Comparison of ENCODE assay signal across 9 mouse cellular contexts in the genomic region with DNA sequence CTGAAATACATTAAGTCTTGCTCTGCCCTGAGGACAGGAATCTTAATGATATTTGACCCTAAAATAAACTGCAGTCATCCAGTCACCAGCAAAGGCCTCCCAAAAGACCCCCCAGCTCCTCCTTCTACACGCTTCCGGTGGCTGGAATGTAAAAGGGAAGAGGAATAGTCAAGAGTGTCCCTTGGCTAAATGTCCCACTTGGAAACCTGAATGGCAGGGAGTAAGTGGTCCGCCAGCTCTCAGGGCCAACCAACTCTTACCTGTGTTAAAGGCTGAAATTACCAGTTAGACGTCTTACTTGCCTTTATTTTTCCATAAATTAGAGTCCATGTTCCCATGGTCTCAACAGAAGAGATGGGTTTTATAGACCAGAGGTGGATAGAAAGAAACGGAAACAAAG. TPM values are rescaled to one million over a fixed set of nuclear protein-coding genes. Genes with fewer than 3 reads are reported as not detected.
DNase-seq lines count a peak whose midpoint lies in the region; ATAC-seq lines count a peak whose summit lies in the region.
"Had no signal": no experiment of that assay in that cellular context is flagged by ENCODE, and none has a peak within 500 bp of the region (broad histone marks: within the 10 kb centered on the region; RNA-seq: fewer than 3 reads in every experiment).

No protein-coding gene starts in this region.

- no peaks in the 10 kb centered on the region for H3K36me3 ChIP-seq in liver, embryonic 11.5 days (ENCODE audit: control insufficient read depth, insufficient read depth, low read length)
- no peaks in the 10 kb centered on the region for H3K36me3 ChIP-seq in forebrain, embryonic 13.5 days (ENCODE audit: poor library complexity, severe bottlenecking)
- H3K36me3 ChIP-seq in limb, embryonic 13.5 days: no peaks in the 10 kb centered on the region
- H3K36me3 ChIP-seq in neural tube, embryonic 15.5 days: no peaks in the 10 kb centered on the region

- intact Hi-C loops in gastrocnemius, postnatal 36 days (cut with DNase I): no loop called here

- H3K27me3 ChIP-seq in liver, embryonic 11.5 days (replicated peaks; ENCODE audit: control insufficient read depth, insufficient read depth, low read length): peaks cover 3% of the 10 kb centered on the region
- H3K27me3 ChIP-seq in forebrain, embryonic 13.5 days: peaks cover 26% of the 10 kb centered on the region
- H3K27me3 ChIP-seq in limb, embryonic 13.5 days: peaks cover 58% of the 10 kb centered on the region
- 0 out of 2 replicates have a peak, but pooled peaks cover 4% of the 10 kb centered on the region for H3K27me3 ChIP-seq in neural tube, embryonic 15.5 days (replicated peaks)

- peak overlapping the region; percentile 61; the same call in 1 of the 2 replicates for H3K4me2 ChIP-seq in liver, embryonic 11.5 days
- peak overlapping the region; percentile 58 for H3K4me2 ChIP-seq in forebrain, embryonic 13.5 days
- H3K4me2 ChIP-seq in limb, embryonic 13.5 days (replicated peaks): peak overlapping the region; percentile 62
- H3K4me2 ChIP-seq in neural tube, embryonic 15.5 days: peak overlapping the region; percentile 60

- no peak overlapping the region for H3K4me3 ChIP-seq in liver, embryonic 11.5 days (ENCODE audit: low read depth, low read length)
- no peak overlapping the region for H3K4me3 ChIP-seq in forebrain, embryonic 13.5 days
- H3K4me3 ChIP-seq in limb, embryonic 13.5 days: peak overlapping the region; percentile 30; the same call in 1 of the 2 replicates
- H3K4me3 ChIP-seq in neural tube, embryonic 15.5 days (replicated peaks): no peak overlapping the region

- ATAC-seq in liver, embryonic 11.5 days (replicated peaks; ENCODE audit: low FRiP score): no peak
- ATAC-seq in forebrain, embryonic 13.5 days: no peak
- ATAC-seq in limb, embryonic 13.5 days (ENCODE audit: low FRiP score, low read depth): no peak
- no peak for ATAC-seq in neural tube, embryonic 15.5 days (ENCODE audit: low FRiP score)

- H3K9ac ChIP-seq in liver, embryonic 11.5 days (ENCODE audit: low read depth, low read length): no peak overlapping the region
- no peak overlapping the region for H3K9ac ChIP-seq in forebrain, embryonic 13.5 days
- no peak overlapping the region for H3K9ac ChIP-seq in limb, embryonic 13.5 days
- no peak overlapping the region for H3K9ac ChIP-seq in neural tube, embryonic 15.5 days (replicated peaks)

- 65% methylated on average over 5 of the region's 5 CpGs for WGBS in liver, embryonic 11.5 days
- WGBS in forebrain, embryonic 13.5 days: 58% methylated on average over 5 of the region's 5 CpGs
- 40% methylated on average over 5 of the region's 5 CpGs for WGBS in limb, embryonic 13.5 days
- WGBS in neural tube, embryonic 15.5 days: 60% methylated on average over 5 of the region's 5 CpGs

- DNase-seq in liver, embryonic 11.5 days (ENCODE audit: low spot score): no peak
- no peak for DNase-seq in liver
- no peak for DNase-seq in left cerebral cortex, adult 11 months (ENCODE audit: low spot score)
- no peak for DNase-seq in gastrocnemius, postnatal 36 days
- no peak for DNase-seq in embryo, embryonic 10.5 days (ENCODE audit: low spot score)
- DNase-seq: cerebellum, adult 8-10 months had no signal

- no peak overlapping the region for H3K27ac ChIP-seq in liver, embryonic 11.5 days (ENCODE audit: low read depth, low read length)
- H3K27ac ChIP-seq in forebrain, embryonic 13.5 days: no peak overlapping the region
- H3K27ac ChIP-seq in limb, embryonic 13.5 days: no peak overlapping the region
- H3K27ac ChIP-seq in neural tube, embryonic 15.5 days (replicated peaks): no peak overlapping the region

- no peaks in the 10 kb centered on the region for H3K9me3 ChIP-seq in liver, embryonic 11.5 days (ENCODE audit: control insufficient read depth, low read length)
- no peaks in the 10 kb centered on the region for H3K9me3 ChIP-seq in forebrain, embryonic 13.5 days (replicated peaks)
- no peaks in the 10 kb centered on the region for H3K9me3 ChIP-seq in limb, embryonic 13.5 days
- H3K9me3 ChIP-seq in neural tube, embryonic 15.5 days (replicated peaks): no peaks in the 10 kb centered on the region

- peaks cover 3% of the 10 kb centered on the region; the same call in 1 of the 2 replicates for H3K4me1 ChIP-seq in liver, embryonic 11.5 days (replicated peaks; ENCODE audit: control insufficient read depth, insufficient read depth, low read length)
- peaks cover 20% of the 10 kb centered on the region for H3K4me1 ChIP-seq in forebrain, embryonic 13.5 days
- H3K4me1 ChIP-seq in limb, embryonic 13.5 days: peaks cover 37% of the 10 kb centered on the region
- H3K4me1 ChIP-seq in neural tube, embryonic 15.5 days: peaks cover 23% of the 10 kb centered on the region

RNA-seq across cellular contexts. Expression of a gene that starts 6.9 kb away (rescaled TPM):
- 4.5 and 5.8 TPM in 2 replicates for polyA plus RNA-seq in liver, embryonic 11.5 days (2014; fragmentation: Nextera tagmentation; extraction: Ambion mirVana)
- polyA plus RNA-seq in forebrain, embryonic 13.5 days (2015; fragmentation: Nextera tagmentation; extraction: Ambion mirVana): 0.96 and 1.2 TPM in 2 replicates
- polyA plus RNA-seq in limb, embryonic 13.5 days (2015; fragmentation: Nextera tagmentation; extraction: Ambion mirVana): 1.3 and 1.4 TPM in 2 replicates
- 3.1 and 3.2 TPM in 2 replicates for polyA plus RNA-seq in neural tube, embryonic 15.5 days (2015; fragmentation: Nextera tagmentation; extraction: Ambion mirVana)
- total RNA-seq in gastrocnemius, postnatal 36 days (2021): 10 to 100 TPM; 10.7 to 11.6 TPM
